Mouse (Mus musculus) hindbrain, embryonic 12.5 days (tissue): Measurements from ENCODE around the gene Cdh23. TPM values are rescaled to one million over a fixed set of nuclear protein-coding genes. Genes with fewer than 3 reads are reported as not detected.

Source experiments
- ATAC-seq: fragments of 200-750 bp; cut with Nextera tagmentation; 2 replicates; pipeline ENCODE4 v1.8.0; 2017; ENCODE audit warnings: moderate TSS enrichment; ENCODE audit not compliant: low FRiP score
- H3K27ac ChIP-seq: fragments of 300-500 bp; sonication (generic); 2 replicates; pipeline ENCODE4 v1.5.1; 2016; ENCODE audit warnings: mild to moderate bottlenecking
- H3K27me3 ChIP-seq: fragments of 300-500 bp; sonication (generic); 2 replicates; pipeline ENCODE4 v1.6.1; 2016; ENCODE audit warnings: mild to moderate bottlenecking
- H3K36me3 ChIP-seq: fragments of 300-500 bp; sonication (generic); 2 replicates; pipeline ENCODE4 v1.6.1; 2016; ENCODE audit warnings: mild to moderate bottlenecking
- H3K4me1 ChIP-seq: fragments of 300-500 bp; sonication (generic); 2 replicates; pipeline ENCODE4 v1.6.1; 2016
- H3K4me2 ChIP-seq: fragments of 300-500 bp; sonication (generic); replicated peaks from 2 replicates; pipeline ENCODE4 v1.6.1; 2016; ENCODE audit warnings: mild to moderate bottlenecking
- H3K4me3 ChIP-seq: fragments of 300-500 bp; sonication (generic); 2 replicates; pipeline ENCODE4 v1.5.1; 2016; ENCODE audit warnings: mild to moderate bottlenecking
- H3K9ac ChIP-seq: fragments of 300-500 bp; sonication (generic); 2 replicates; pipeline ENCODE4 v1.6.1; 2016; ENCODE audit warnings: mild to moderate bottlenecking, moderate library complexity
- H3K9me3 ChIP-seq: fragments of 300-500 bp; sonication (generic); replicated peaks from 2 replicates; pipeline ENCODE4 v1.6.1; 2016; ENCODE audit warnings: mild to moderate bottlenecking
- WGBS: fragments of 180-500 bp; shearing (Covaris S2); methylation state at CpG from one replicate; pipeline ENCODE4 v1.1.7; 2016; 5-methylcytosine and 5-hydroxymethylcytosine counted together
- polyA plus RNA-seq: library from polyadenylated mRNA; unstranded; fragments of >200 nt; fragmentation: Nextera tagmentation; extraction: Ambion mirVana; gene quantifications from 2 replicates; pipeline ENCODE4 v1.2.1, GENCODE M21; 2016

Gene Cdh23
- polyA plus RNA-seq, 1 experiment from 2014 or later = 0.19 TPM

DNA sequence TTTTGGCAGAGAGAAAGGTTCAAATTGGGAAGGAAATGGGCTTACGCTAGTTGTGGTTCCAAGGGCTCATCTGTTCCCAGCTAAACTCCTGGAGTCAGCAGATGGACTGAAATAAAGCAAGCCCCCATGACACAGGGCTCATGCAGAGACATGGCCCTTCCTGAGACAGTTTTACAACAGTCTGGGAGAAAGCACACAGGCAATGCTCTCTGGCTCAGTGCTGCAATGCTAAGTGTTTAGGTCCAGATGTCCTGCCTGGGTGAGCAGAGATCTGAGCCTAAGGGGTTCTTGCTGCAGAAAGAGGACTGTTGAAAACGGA is 334.0 kb downstream of the Cdh23 start:
- no peak overlapping the region for H3K4me3 ChIP-seq
- no peak for ATAC-seq
- H3K27ac ChIP-seq = no peak overlapping the region
- H3K4me2 ChIP-seq = no peak overlapping the region
- H3K9me3 ChIP-seq = no peaks in the 10 kb centered on the region
- H3K4me1 ChIP-seq = peaks cover 11% of the 10 kb centered on the region; the same call in 1 of the 2 replicates
- H3K36me3 ChIP-seq = no peaks in the 10 kb centered on the region
- H3K9ac ChIP-seq = no peak overlapping the region
- no peaks in the 10 kb centered on the region for H3K27me3 ChIP-seq
- WGBS = 59% methylated on average over 2 of the region's 2 CpGs

GRCm38 (mm10) chr10:60361615-60362309 is 334.5 kb downstream of the Cdh23 start:
- peaks cover 11% of the 10 kb centered on the region; the same call in 1 of the 2 replicates for H3K4me1 ChIP-seq
- H3K9me3 ChIP-seq = no peaks in the 10 kb centered on the region
- H3K27ac ChIP-seq = no peak overlapping the region

DNA sequence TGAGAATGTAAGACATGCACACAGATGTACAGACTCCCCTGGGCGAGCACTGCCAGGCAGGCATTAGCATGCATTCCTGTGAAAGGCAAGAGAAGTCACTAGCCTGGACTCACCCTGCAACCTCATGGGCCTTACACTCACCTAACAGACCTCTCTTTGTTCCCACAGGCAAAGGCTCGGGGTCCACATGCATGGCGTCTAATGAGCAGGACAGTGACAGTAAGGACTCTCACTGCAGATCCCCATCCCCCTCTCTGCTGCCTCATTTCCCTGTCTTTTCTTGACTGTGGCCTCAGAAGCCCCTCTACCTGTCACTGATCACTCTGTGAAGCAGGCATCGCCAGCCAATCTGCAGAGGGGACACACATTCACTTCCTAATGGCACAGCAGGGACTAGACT is 337.5 kb downstream of the Cdh23 start:
- no peak overlapping the region for H3K4me3 ChIP-seq
- H3K9me3 ChIP-seq = no peaks in the 10 kb centered on the region
- 31% methylated on average over 4 of the region's 4 CpGs for WGBS
- ATAC-seq = no peak
- no peaks in the 10 kb centered on the region for H3K36me3 ChIP-seq
- no peaks in the 10 kb centered on the region for H3K27me3 ChIP-seq
- no peak overlapping the region for H3K27ac ChIP-seq
- H3K4me2 ChIP-seq = no peak overlapping the region
- H3K9ac ChIP-seq = no peak overlapping the region
- peaks cover 11% of the 10 kb centered on the region; the same call in 1 of the 2 replicates for H3K4me1 ChIP-seq

More at GRCm38 (mm10) chr10:60361615-60362309, 334.5 kb downstream of the Cdh23 start:
- no peak overlapping the region for H3K9ac ChIP-seq
- no peak overlapping the region for H3K4me3 ChIP-seq
- ATAC-seq = no peak
- no peaks in the 10 kb centered on the region for H3K36me3 ChIP-seq
- H3K27me3 ChIP-seq = no peaks in the 10 kb centered on the region
- WGBS = 61% methylated on average over 12 of the region's 12 CpGs
- no peak overlapping the region for H3K4me2 ChIP-seq

GRCm38 (mm10) chr10:60357901-60358300 is 338.4 kb downstream of the Cdh23 start:
- no peak overlapping the region for H3K27ac ChIP-seq
- H3K4me1 ChIP-seq = peaks cover 11% of the 10 kb centered on the region; the same call in 1 of the 2 replicates
- no peaks in the 10 kb centered on the region for H3K9me3 ChIP-seq
- H3K27me3 ChIP-seq = no peaks in the 10 kb centered on the region
- ATAC-seq = no peak
- 96% methylated on average over 14 of the region's 14 CpGs for WGBS
- H3K36me3 ChIP-seq = no peaks in the 10 kb centered on the region
- H3K4me3 ChIP-seq = no peak overlapping the region
- no peak overlapping the region for H3K9ac ChIP-seq
- H3K4me2 ChIP-seq = no peak overlapping the region

DNA sequence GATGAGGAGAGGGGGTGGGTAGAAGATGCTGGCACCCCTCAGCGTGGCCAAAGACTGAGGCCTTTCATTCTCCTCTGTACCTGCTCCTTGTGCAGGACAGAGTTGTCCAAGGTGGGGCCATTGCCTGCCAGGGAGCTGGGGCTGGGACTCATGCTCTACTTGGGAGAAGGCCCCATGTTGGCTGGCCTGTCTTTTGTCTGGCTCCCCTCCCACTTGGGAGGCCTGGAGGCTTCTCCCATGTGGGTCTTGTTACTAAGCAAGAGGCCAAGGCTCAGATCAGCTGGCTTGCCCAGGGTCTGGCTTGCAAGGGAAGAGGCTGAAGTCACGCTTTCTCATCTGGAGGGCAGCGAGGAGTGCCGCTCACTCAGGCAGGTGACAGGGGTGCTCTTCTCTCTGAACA is 338.8 kb downstream of the Cdh23 start:
- H3K36me3 ChIP-seq = no peaks in the 10 kb centered on the region
- no peaks in the 10 kb centered on the region for H3K27me3 ChIP-seq
- H3K4me2 ChIP-seq = no peak overlapping the region
- no peak overlapping the region for H3K9ac ChIP-seq
- no peak overlapping the region for H3K27ac ChIP-seq
- no peaks in the 10 kb centered on the region for H3K9me3 ChIP-seq
- peaks cover 11% of the 10 kb centered on the region; the same call in 1 of the 2 replicates for H3K4me1 ChIP-seq
- ATAC-seq = no peak
- no peak overlapping the region for H3K4me3 ChIP-seq
- WGBS = 86% methylated on average over 4 of the region's 4 CpGs

GRCm38 (mm10) chr10:60354881-60355677 is 341.2 kb downstream of the Cdh23 start:
- WGBS = 70% methylated on average over 11 of the region's 11 CpGs
- no peaks in the 10 kb centered on the region for H3K9me3 ChIP-seq
- H3K27ac ChIP-seq = no peak overlapping the region
- no peaks in the 10 kb centered on the region for H3K27me3 ChIP-seq
- H3K36me3 ChIP-seq = no peaks in the 10 kb centered on the region
- H3K4me1 ChIP-seq = peaks cover 18% of the 10 kb centered on the region
- no peak overlapping the region for H3K9ac ChIP-seq
- ATAC-seq = no peak
- H3K4me3 ChIP-seq = no peak overlapping the region
- H3K4me2 ChIP-seq = no peak overlapping the region

GRCm38 (mm10) chr10:60354003-60354325 is 342.3 kb downstream of the Cdh23 start:
- H3K9me3 ChIP-seq = no peaks in the 10 kb centered on the region
- peaks cover 2% of the 10 kb centered on the region; the same call in 1 of the 2 replicates for H3K27me3 ChIP-seq
- H3K36me3 ChIP-seq = no peaks in the 10 kb centered on the region
- no peak overlapping the region for H3K27ac ChIP-seq
- H3K4me1 ChIP-seq = peaks cover 23% of the 10 kb centered on the region
- ATAC-seq = no peak
- 89% methylated on average over 4 of the region's 4 CpGs for WGBS
- no peak overlapping the region for H3K4me2 ChIP-seq
- H3K9ac ChIP-seq = no peak overlapping the region
- H3K4me3 ChIP-seq = no peak overlapping the region

- Histone ChIP-seq H3K4me2 (no peak overlapping the region), H3K36me3 (no peaks in the 10 kb centered on the region), H3K4me1 (peaks cover 26% of the 10 kb centered on the region), H3K4me3 (no peak overlapping the region), H3K9ac (no peak overlapping the region), H3K27ac (no peak overlapping the region), H3K9me3 (no peaks in the 10 kb centered on the region), H3K27me3 (peaks cover 6% of the 10 kb centered on the region; the same call in 1 of the 2 replicates)
- 54% methylated on average over 5 of the region's 5 CpGs for WGBS
- ATAC-seq = no peak
These were observed 342.9 kb downstream of the Cdh23 start for GRCm38 (mm10) chr10:60353241-60354002.

- H3K4me1 ChIP-seq = peaks cover 35% of the 10 kb centered on the region
These were observed 344.4 kb downstream of the Cdh23 start for GRCm38 (mm10) chr10:60351761-60352455.

GRCm38 (mm10) chr10:60351248-60351647 is 345.0 kb downstream of the Cdh23 start:
- Histone ChIP-seq H3K4me2 (no peak overlapping the region), H3K27me3 (peaks cover 24% of the 10 kb centered on the region), H3K36me3 (no peaks in the 10 kb centered on the region), H3K27ac (peak overlapping the region; percentile 72), H3K9ac (no peak overlapping the region), H3K4me3 (no peak overlapping the region), H3K9me3 (no peaks in the 10 kb centered on the region), H3K4me1 (peaks cover 42% of the 10 kb centered on the region)
- 20% methylated on average over 3 of the region's 3 CpGs for WGBS
- ATAC-seq = 0 out of 2 replicates have a peak, but pooled peaks have one; percentile 18

More at GRCm38 (mm10) chr10:60351761-60352455, 344.4 kb downstream of the Cdh23 start:
- ATAC-seq = peak; percentile 53
- H3K27ac ChIP-seq = peak overlapping the region; percentile 72
- H3K36me3 ChIP-seq = no peaks in the 10 kb centered on the region
- WGBS = 22% methylated on average over 7 of the region's 7 CpGs
- H3K4me2 ChIP-seq = no peak overlapping the region
- H3K9me3 ChIP-seq = no peaks in the 10 kb centered on the region
- no peak overlapping the region for H3K4me3 ChIP-seq
- peaks cover 19% of the 10 kb centered on the region for H3K27me3 ChIP-seq
- H3K9ac ChIP-seq = no peak overlapping the region

GRCm38 (mm10) chr10:60350805-60351167 is 345.5 kb downstream of the Cdh23 start:
- WGBS = 40% methylated on average over 3 of the region's 3 CpGs
- H3K4me2 ChIP-seq = 0 out of 2 replicates have a peak overlapping the region, but pooled peaks have one; percentile 9
- no peak overlapping the region for H3K9ac ChIP-seq
- H3K4me1 ChIP-seq = peaks cover 43% of the 10 kb centered on the region
- H3K4me3 ChIP-seq = no peak overlapping the region
- peaks cover 29% of the 10 kb centered on the region for H3K27me3 ChIP-seq
- H3K9me3 ChIP-seq = no peaks in the 10 kb centered on the region
- no peak for ATAC-seq
- no peaks in the 10 kb centered on the region for H3K36me3 ChIP-seq
- peak overlapping the region; percentile 72; the same call in 1 of the 2 replicates for H3K27ac ChIP-seq
